Mouse (Mus musculus) myocyte (in vitro differentiated cells): ENCODE data around the gene Mov10.

Experiments
- E2F4 ChIP-seq: IDR thresholded peaks from one replicate; pipeline ENCODE4 v1.6.1; 2011; ENCODE audit warnings: mild to moderate bottlenecking, control low read depth, moderate library complexity; ENCODE audit not compliant: insufficient read depth
- MAX ChIP-seq: IDR thresholded peaks from one replicate; pipeline ENCODE4 v1.6.1; 2011; ENCODE audit warnings: low read depth, mild to moderate bottlenecking, control low read depth
- MYOD1 ChIP-seq, 3 experiments: IDR thresholded peaks; one replicate each; pipeline ENCODE4 v1.6.1; 2011; ENCODE audit warnings: control low read depth in 2 of 3, low read depth in 2 of 3, mild to moderate bottlenecking in 2 of 3, moderate library complexity in 1 of 3; ENCODE audit not compliant: insufficient read length in 2 of 3, control insufficient read depth in 1 of 3
- POLR2A ChIP-seq: IDR thresholded peaks from one replicate; pipeline ENCODE4 v1.6.1; 2011; ENCODE audit warnings: low read depth, mild to moderate bottlenecking, control low read depth, moderate library complexity; ENCODE audit not compliant: insufficient read length
- POLR2AphosphoS2 ChIP-seq: IDR thresholded peaks from one replicate; pipeline ENCODE4 v1.6.1; 2011; ENCODE audit warnings: low read depth, control low read depth; ENCODE audit not compliant: insufficient read length
- REST ChIP-seq: IDR thresholded peaks from one replicate; pipeline ENCODE4 v1.6.1; 2011; ENCODE audit warnings: mild to moderate bottlenecking, control low read depth, moderate library complexity; ENCODE audit not compliant: insufficient read depth, insufficient read length
- TCF12 ChIP-seq: IDR thresholded peaks from one replicate; pipeline ENCODE4 v1.6.1; 2011; ENCODE audit warnings: mild to moderate bottlenecking, control low read depth; ENCODE audit not compliant: poor library complexity, insufficient read depth, severe bottlenecking
- USF1 ChIP-seq: IDR thresholded peaks from one replicate; pipeline ENCODE4 v1.6.1; 2011; ENCODE audit warnings: low read depth, mild to moderate bottlenecking, control low read depth, moderate library complexity

DNA sequence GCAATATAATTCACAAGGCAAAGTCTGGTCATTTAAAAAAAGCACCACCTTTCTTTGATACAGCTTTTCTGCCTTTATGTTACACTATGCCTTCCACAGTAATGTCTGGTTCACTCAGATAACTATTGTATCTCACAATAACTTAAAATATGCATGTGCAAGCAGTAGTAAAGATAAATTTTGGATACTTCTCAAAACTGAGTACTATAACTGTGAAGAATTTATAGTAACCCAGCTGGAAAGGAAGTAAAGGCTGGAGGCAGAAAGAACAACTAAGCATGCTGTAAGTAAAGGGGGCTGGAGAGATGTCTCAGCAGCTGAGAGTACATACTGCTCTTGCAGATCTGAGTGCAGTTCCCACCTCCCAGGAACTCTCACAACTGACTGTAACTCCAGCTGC, 36.5 kb upstream of the Mov10 start:
- no peak for TF ChIP-seq USF1
- TF ChIP-seq REST: no peak
- no peak for TF ChIP-seq POLR2AphosphoS2
- TF ChIP-seq POLR2A: no peak
- TF ChIP-seq E2F4: no peak
- TF ChIP-seq TCF12: no peak
- TF ChIP-seq MYOD1 (IDR thresholded peaks at IDR 0.05; ENCODE audit: control insufficient read depth in 1 of 3, insufficient read length in 2 of 3, low read depth in 2 of 3): no peak
- TF ChIP-seq MAX: no peak
